Mouse (Mus musculus) stomach, postnatal 0 days (tissue): ENCODE results near the gene Mamdc4.

Source experiments
- CTCF ChIP-seq: IDR thresholded peaks from 2 replicates; pipeline ENCODE4 v1.5.1; 2016; ENCODE audit warnings: antibody characterized with exemption, low read depth, mild to moderate bottlenecking, moderate library complexity
- EP300 ChIP-seq: optimal IDR thresholded peaks from 2 replicates; pipeline ENCODE3; 2016; ENCODE audit warnings: antibody characterized with exemption

DNA sequence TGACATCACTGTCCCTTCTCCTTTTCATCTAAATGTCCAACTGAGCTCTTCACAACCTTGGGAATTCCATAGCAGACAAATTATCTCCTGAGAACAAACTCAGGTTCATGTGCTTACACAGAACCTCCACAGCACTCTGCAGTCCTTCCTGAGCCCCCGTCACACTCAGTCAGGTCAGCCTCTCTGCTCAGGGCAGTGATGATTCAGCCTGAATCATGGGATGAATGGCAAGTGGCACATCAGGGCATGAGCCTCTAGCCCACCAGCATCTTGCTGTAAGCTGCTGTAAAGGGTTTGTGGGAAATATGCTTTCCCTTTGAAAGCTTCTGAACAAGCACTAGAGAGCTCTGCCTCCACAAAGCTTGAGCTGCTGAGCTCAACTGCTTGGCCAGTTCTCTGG is 24.1 kb upstream of the Mamdc4 start:
- TF ChIP-seq CTCF, result no peak
- TF ChIP-seq EP300, result no peak
